Mouse (Mus musculus): ENCODE measurements around the gene 9130023H24Rik.

The 9130023H24Rik gene

GRCm38 (mm10) chr7:128246496-128247391 lies 8.9 kb upstream of the 9130023H24Rik start, which contains the start of gene Tgfb1i1:
Gene Tgfb1i1 (plus strand): TSS chr7:128246812.
- peak; percentile 53 for DNase-seq

GRCm38 (mm10) chr7:128245547-128245946 lies 7.7 kb upstream of the 9130023H24Rik start:
- no peak for DNase-seq

GRCm38 (mm10) chr7:128244410-128245025 lies 6.7 kb upstream of the 9130023H24Rik start:
- DNase-seq, result no peak

DNA sequence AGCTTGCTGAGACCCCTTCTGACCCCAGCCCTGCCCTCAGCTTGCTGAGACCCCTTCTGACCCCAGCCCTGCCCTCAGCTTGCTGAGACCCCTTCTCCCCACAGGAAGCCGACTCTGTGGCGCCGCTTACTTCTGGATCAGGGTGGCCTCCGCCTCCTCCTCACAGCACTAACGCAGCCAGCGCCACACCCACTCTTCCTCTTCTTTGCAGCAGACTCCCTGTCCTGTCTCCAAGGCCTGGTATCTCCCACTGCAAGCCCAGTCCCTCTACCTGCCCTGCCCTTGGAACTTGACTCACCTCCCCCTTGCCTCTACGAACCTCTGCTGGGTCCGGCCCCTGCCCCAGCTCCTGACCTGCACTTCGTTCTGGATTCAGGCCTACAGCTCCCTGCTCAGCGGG lies 6.1 kb upstream of the 9130023H24Rik start:
- DNase-seq, result no peak

DNA sequence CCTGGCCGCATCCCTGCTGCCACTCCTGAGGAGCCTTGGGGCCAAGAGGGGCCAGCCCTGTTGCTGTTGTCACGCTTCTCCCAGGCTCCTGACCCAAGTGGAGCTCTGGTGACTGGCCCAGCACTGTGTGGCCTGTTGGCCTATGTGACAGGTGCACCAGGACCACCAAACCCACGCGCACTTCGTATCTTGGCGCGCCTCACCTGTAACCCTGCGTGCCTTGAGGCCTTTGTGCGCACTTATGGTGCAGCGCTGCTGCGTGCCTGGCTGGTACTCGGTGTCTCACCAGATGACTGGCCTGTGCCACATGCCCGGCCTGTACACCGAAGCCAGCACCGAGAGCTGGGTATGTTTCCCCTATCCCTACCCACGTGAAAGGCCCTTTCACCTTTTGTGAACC lies 4.5 kb upstream of the 9130023H24Rik start:
- DNase-seq, result no peak

- no peak for DNase-seq
These were observed 2.4 kb upstream of the 9130023H24Rik start for GRCm38 (mm10) chr7:128240131-128240784.

GRCm38 (mm10) chr7:128238991-128239390 lies 1.2 kb upstream of the 9130023H24Rik start:
- DNase-seq, result peak; percentile 51

GRCm38 (mm10) chr7:128237593-128237926 lies 271 bp downstream of the 9130023H24Rik start:
- no peak for DNase-seq

- peak; percentile 90 for DNase-seq
These were observed 807 bp downstream of the 9130023H24Rik start, which contains the start of gene Armc5 for GRCm38 (mm10) chr7:128236856-128237592. Gene Armc5 (plus strand): TSS chr7:128237342.

GRCm38 (mm10) chr7:128236426-128236825 lies 1.4 kb downstream of the 9130023H24Rik start:
- no peak for DNase-seq

GRCm38 (mm10) chr7:128235481-128235880 lies 2.4 kb downstream of the 9130023H24Rik start:
- no peak for DNase-seq

GRCm38 (mm10) chr7:128234796-128235195 lies 3.0 kb downstream of the 9130023H24Rik start:
- DNase-seq, result no peak

DNA sequence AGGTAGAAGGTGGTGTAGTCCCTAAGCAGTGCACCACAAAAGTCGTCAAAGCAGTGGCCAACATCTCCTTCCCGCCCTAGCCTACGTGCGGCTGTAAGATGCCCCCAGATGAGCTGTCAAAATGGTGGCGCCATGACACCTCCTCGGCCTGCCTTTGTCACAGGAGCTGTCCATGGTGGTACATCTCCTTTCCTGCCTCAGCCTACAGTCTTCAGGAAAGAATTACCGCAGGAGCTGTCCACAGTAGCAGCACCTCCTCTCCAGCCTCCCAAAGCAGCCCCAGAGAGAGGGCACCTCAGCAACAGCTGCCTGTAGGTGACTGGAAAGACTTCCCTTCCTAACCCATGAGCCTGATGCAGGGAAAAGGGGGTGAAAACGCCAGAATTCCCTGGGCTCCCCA lies 6.1 kb downstream of the 9130023H24Rik start:
- DNase-seq, result no peak

DNA sequence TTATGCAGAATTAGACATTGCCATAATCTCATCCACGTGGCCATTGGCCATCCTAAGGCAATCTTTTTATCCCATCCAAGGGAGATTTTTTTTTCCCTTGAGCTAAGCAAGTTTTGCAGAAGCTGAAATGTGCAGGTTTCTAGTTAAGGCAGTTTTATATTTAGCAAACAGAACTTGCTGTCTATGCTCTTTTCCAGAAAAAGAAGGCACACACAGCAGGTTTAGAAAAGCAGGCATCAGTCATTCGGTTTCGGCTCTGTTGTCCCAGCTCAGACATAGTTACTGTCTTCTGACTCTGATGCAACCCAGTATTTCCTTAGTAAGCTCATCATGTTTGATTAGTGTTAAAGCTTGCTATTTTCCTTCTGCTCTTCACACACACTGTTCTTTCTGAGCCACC lies 16.9 kb downstream of the 9130023H24Rik start:
- DNase-seq, result no peak

GRCm38 (mm10) chr7:128219952-128220351 lies 17.9 kb downstream of the 9130023H24Rik start:
- no peak for DNase-seq

GRCm38 (mm10) chr7:128209826-128210225 lies 28.0 kb downstream of the 9130023H24Rik start:
- no peak for DNase-seq

DNA sequence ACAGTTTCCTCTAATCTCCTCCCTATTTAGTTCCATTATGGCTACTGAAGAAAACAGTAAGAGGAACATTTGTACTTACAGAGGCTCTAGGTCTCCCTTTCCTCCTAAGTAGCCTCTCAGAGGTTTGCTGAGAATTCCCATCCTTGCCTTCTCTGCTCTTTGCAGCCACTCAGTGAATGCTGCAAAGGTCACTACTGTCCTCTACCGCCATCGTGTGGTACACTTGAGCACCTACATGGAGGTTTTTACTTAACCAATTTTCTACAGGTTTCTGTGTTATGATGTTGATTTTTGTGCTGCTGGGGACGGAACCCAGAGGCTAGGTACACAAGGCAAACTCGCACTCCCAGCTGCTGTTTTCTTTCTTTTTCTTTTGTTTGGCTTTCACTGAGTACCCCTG lies 29.6 kb downstream of the 9130023H24Rik start:
- DNase-seq, result peak; percentile 77

DNA sequence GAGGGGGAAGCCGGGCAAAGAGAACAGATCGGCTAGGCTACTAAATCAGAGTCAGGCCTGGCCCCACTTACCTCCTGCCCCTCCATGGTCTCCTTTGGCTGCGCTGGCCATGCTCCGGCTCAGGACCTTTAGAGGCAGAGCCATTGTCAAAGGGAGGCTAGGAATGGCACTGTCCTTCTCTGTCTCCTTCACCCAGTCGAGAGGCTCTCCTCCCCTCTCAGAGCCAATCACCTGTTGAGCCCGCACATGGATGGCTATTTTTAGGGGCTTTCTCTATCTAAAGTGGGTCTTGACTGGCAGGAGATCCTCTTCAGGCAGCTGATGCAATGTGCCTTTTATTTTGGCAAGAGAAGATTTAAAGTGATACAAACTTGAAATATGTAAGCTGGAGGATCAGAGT lies 31.7 kb downstream of the 9130023H24Rik start, which contains the start of gene Cox6a2:
Gene Cox6a2, minus strand, starts transcription at position 236 of the 400 bp plus-strand sequence.
- DNase-seq, result no peak

DNA sequence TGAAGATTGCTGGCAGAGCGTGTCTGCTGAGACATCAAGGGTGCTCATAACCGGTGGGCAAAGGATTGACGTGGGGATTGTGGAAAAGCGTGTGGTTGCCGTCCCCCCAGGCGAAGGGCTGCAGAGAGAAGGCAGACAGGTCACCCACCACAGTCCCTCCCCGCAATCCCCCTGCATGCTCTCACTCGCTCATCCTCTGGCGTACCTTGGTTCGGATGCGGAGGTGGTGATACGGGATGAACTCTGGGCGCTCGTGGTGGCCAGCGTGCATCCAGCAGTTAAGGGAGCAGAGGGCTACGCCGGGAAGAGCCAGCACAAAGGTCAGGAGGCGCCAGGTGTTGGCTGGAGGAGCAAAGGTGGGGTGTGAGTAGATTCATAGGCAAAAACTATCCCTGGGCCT lies 32.1 kb downstream of the 9130023H24Rik start:
- no peak for DNase-seq

DNA sequence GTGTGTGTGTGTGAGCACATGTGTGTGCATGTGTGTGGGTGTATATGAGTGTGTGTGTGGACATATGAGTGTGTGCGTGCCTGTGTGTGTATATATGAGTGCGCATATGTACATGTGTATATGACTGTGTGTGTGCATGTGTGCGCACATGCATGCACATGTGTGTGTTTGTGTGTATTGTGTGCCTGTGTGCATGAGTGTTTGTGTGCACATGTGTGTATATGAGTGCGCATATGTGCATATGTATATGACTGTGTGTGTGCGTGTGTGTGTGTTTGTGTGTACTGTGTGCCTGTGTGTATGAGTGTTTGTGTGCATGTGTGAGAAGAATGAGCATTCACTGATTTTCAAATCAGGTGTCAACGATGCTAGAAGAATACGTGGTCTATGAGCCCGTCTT lies 33.7 kb downstream of the 9130023H24Rik start:
- no peak for DNase-seq

DNA sequence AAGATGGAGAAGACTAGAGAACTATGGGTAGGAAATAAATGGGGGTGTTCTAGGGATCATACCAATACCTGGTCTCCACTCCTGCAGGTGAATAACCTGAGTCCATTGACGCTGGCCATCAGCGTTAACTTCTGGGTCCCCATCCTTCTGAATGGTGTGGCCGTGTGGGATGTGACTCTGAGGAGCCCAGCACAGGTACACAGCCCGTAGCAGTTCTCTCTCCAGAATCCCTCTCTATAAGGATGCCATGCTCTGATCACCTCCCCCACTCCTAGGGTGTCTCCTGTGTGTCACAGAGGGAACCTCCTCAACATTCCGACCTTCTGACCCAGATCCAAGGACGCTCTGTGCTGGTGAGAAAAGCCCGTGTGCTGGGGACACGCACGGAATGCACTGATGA lies 34.8 kb downstream of the 9130023H24Rik start:
- DNase-seq, result no peak

- no peak for DNase-seq
These were observed 36.2 kb downstream of the 9130023H24Rik start for GRCm38 (mm10) chr7:128201607-128202006.

Measured in retina, postnatal 1 day (tissue).